Mouse (Mus musculus): ENCODE results near the gene Hspa5. TPM values are rescaled to one million over a fixed set of nuclear protein-coding genes. Genes with fewer than 3 reads are reported as not detected.
A peak's percentile ranks its signal among the peaks of the same experiment; 100 is the strongest.
"Not testable (repeated sequence)": the region's sequence is repeated elsewhere in the genome, so short reads cannot be mapped to it uniquely, and the experiment has no call there.

Gene Hspa5
- polyA plus RNA-seq, 1 experiment = 446 TPM

- 46% methylated on average over 3 of the region's 3 CpGs for WGBS
These were observed 32.0 kb downstream of the Hspa5 start for GRCm38 (mm10) chr2:34803746-34804145.

GRCm38 (mm10) chr2:34804172-34804571 is 32.4 kb downstream of the Hspa5 start:
- 94% methylated on average over 2 of the region's 2 CpGs for WGBS
- no peak for DNase-seq (ENCODE audit: low read depth, low spot score)

More at GRCm38 (mm10) chr2:34803746-34804145, 32.0 kb downstream of the Hspa5 start:
- DNase-seq (ENCODE audit: low read depth, low spot score) = no peak

DNA sequence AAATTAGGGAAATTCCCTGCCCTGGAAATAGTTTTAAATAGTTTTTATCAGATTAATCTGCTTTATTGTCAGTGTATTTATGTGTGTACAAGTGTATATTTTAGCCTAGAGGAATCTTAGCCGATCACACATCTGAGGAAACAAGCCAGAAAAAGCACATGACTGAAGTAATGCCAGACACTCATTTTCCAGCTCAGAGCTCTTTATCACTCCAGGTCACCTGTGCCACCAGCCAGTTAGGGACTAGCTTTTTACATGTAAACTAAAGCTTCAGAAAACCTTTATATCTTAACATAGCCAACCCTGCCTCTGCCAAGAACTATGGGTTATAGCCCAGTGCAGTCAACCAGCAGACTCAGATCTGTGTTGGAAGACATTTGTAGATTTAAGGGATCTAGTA is 33.0 kb downstream of the Hspa5 start:
- DNase-seq (ENCODE audit: low read depth, low spot score) = no peak
- 53% methylated on average over 1 of the region's 1 CpGs for WGBS

DNA sequence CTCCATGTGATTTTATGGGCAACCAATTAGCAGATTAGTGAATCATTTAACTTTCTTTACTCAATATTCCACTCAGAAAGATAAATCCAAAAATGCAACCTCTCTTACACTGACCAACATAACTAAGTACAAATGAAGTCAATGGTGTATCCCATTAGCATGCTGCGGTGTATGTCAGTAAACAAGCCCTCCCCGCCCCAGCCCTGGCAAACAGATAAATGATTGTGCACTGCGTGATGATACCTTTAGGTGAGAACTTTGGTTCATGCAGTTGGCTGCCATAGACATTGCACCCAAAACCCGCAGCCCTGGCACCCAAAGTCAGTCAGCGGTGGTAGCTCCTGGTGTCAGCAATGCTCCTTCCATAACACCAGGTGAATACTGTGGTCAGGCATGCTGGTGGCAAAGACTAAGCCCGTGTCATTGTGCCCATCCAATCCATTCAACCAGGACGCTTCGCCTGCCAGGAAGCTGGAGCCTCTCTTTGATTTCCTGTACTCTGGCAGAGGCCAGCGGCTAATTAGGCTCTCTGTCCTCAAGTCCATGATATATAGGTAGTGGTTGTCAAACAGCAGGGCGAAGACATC is 33.7 kb downstream of the Hspa5 start:
- 84% methylated on average over 10 of the region's 10 CpGs for WGBS
- no peak for DNase-seq (ENCODE audit: low read depth, low spot score)

DNA sequence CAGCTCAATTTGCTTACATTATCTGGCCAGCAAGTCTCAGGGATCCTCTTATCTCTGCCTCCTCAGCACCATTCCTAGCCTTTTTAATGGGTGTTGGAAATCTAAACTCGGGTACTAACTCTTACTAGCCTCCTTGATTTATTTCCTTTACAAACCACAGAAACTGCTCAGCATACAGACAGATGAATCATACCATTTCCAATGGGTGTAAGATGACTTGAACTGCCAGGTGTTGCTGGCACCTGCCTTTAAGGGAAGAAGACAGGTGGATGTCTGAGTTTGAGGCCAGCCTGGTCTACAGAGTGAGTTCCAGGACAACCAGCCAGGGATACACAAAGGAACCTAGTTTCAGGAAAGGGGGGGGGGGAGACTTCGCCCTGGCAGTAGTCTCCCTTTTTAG is 36.3 kb downstream of the Hspa5 start:
- WGBS = 48% methylated on average over 2 of the region's 2 CpGs
- no peak for DNase-seq (ENCODE audit: low read depth, low spot score)

GRCm38 (mm10) chr2:34809568-34809967 is 37.8 kb downstream of the Hspa5 start:
- 84% methylated on average over 1 of the region's 1 CpGs for WGBS
- DNase-seq (ENCODE audit: low read depth, low spot score) = no peak

GRCm38 (mm10) chr2:34810775-34811174 is 39.0 kb downstream of the Hspa5 start:
- DNase-seq (ENCODE audit: low read depth, low spot score) = no peak
- WGBS = 96% methylated on average over 3 of the region's 3 CpGs

DNA sequence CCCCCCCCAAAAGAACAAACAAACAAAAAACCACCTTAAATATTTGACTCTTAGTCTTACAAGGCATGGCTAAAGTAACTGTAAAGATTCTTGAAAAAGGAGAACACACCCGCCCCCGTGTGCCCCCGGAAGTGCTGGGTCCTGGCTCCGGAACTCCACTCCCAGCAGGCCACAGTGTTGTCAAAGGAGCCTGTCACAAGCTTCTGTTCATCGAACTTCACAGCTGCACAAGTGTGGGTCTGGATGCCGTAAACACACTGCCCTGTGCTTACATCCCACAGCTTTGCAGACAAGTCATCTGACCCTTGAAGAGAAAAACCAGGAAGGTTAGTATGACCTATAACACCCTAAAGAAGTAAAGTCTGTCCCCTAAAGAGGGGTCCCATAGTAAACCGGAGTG is 40.9 kb downstream of the Hspa5 start:
- DNase-seq (ENCODE audit: low read depth, low spot score) = no peak
- WGBS = 75% methylated on average over 7 of the region's 7 CpGs

DNA sequence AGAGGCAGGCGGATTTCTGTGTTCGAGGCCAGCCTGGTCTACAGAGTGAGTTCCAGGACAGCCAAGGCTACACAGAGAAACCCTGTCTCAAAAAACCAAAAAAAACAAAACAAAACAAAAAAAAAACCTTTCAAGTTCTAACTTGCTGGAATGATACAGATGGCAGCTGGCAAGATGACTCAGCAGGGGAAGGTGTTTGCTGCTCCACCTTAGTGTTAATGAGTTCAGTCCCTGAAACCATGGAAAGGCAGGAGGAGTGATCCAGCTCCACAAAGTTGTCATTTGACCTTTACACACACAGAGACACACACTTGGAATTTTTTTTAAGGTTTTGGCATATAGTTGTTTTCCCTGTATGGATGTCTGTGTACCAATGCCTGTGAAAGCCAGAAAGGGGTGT is 44.1 kb downstream of the Hspa5 start:
- 89% methylated on average over 2 of the region's 2 CpGs for WGBS
- DNase-seq (ENCODE audit: low read depth, low spot score) = not testable (repeated sequence)

GRCm38 (mm10) chr2:34818492-34818891 is 46.7 kb downstream of the Hspa5 start:
- 97% methylated on average over 2 of the region's 2 CpGs for WGBS

GRCm38 (mm10) chr2:34825827-34826459 is 54.2 kb downstream of the Hspa5 start, which contains the start of gene Fbxw2:
Gene Fbxw2 (minus strand): TSS chr2:34826311.
- peak; percentile 75 for DNase-seq (ENCODE audit: low read depth, low spot score)
- under 1% methylated on average over 57 of the region's 57 CpGs for WGBS

More at GRCm38 (mm10) chr2:34818492-34818891, 46.7 kb downstream of the Hspa5 start:
- DNase-seq (ENCODE audit: low read depth, low spot score) = no peak

DNA sequence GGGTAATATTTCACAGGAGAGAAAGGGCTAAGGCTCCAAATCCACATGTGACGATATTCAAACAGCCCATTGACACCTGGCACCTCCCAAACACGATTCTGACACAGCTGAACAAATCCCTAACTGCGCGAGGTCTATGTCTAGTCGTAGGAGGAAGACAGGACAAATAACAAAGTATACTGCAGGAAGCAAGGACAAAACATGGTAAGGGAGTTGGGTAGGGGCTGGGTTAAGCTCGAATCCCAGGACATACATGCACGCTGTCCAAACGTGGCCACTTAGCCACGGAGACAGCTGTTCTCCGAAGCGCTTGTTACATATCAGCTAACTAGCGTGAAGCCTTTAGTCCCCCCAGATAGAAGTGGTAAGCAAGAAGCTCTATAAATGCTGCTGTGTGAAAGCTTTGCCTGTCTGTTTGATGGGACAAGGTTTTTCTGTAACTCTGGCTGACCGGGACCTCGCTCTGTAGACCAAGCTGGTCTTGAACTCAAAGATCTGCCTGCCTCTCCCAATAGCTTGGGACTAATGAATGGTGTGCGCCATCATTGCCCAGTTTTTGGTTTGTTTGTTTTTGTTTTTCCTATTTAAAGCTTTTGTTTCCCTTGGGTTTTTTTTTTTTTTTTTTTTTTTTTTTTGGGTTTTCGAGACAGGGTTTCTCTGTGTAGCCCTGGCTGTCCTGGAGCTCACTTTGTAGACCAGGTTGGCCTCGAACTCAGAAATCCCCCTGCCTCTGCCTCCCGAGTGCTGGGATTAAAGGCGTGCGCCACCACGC is 54.9 kb downstream of the Hspa5 start:
- DNase-seq (ENCODE audit: low read depth, low spot score) = no peak
- 32% methylated on average over 20 of the region's 21 CpGs for WGBS

Other genes starting within 250 kb of the Hspa5 start
- 13.4 and 13.7 TPM in 2 replicates for gene Gapvd1, start 16.7 kb upstream of the Hspa5 start, polyA plus RNA-seq (2012; rRNA removed)
- 28.5 and 30.1 TPM in 2 replicates for gene Rabepk, start 27.9 kb downstream of the Hspa5 start, polyA plus RNA-seq (2012; rRNA removed)
- 25.0 and 28.8 TPM in 2 replicates for gene Fbxw2, start 54.3 kb downstream of the Hspa5 start, polyA plus RNA-seq (2012; rRNA removed)
- not detected in 2 replicates for gene Gm34653, start 61.0 kb downstream of the Hspa5 start, polyA plus RNA-seq (2012; rRNA removed)
- gene Cutal, start 102.4 kb downstream of the Hspa5 start, polyA plus RNA-seq (2012; rRNA removed) = 16.9 and 38.1 TPM in 2 replicates
- 11.2 and 13.2 TPM in 2 replicates for gene Psmd5, start 103.0 kb downstream of the Hspa5 start, polyA plus RNA-seq (2012; rRNA removed)
- 2.8 and 3.1 TPM in 2 replicates for gene Phf19, start 142.1 kb downstream of the Hspa5 start, polyA plus RNA-seq (2012; rRNA removed)
- gene Traf1, start 189.8 kb downstream of the Hspa5 start, polyA plus RNA-seq (2012; rRNA removed) = 9.2 TPM in 2 replicates

All from large intestine, adult 2 months (tissue).